Mouse (Mus musculus): Measurements from ENCODE around the gene Ccdc126.
"Not testable (repeated sequence)": the region's sequence is repeated elsewhere in the genome, so short reads cannot be mapped to it uniquely, and the experiment has no call there.

Ccdc126 gene

GRCm38 (mm10) chr6:49318966-49319594 lies at the start of gene Ccdc126:
Gene Ccdc126, plus strand, starts transcription at chr6:49319274.
- peak; percentile 98 for DNase-seq (ENCODE audit: low read depth)

- no peak for DNase-seq (ENCODE audit: low read depth)
Observed at GRCm38 (mm10) chr6:49269923-49270322, 49.2 kb upstream of the Ccdc126 start.

GRCm38 (mm10) chr6:49271815-49272214 lies 47.3 kb upstream of the Ccdc126 start:
- no peak for DNase-seq (ENCODE audit: low read depth)

- no peak for DNase-seq (ENCODE audit: low read depth)
Observed at GRCm38 (mm10) chr6:49272863-49273262, 46.2 kb upstream of the Ccdc126 start.

- no peak for DNase-seq (ENCODE audit: low read depth)
Observed at GRCm38 (mm10) chr6:49273934-49274333, 45.1 kb upstream of the Ccdc126 start.

GRCm38 (mm10) chr6:49274416-49275091 lies 44.5 kb upstream of the Ccdc126 start:
- DNase-seq (ENCODE audit: low read depth) = no peak

- no peak for DNase-seq (ENCODE audit: low read depth)
Observed at GRCm38 (mm10) chr6:49275296-49275695, 43.8 kb upstream of the Ccdc126 start.

GRCm38 (mm10) chr6:49280942-49281341 lies 38.1 kb upstream of the Ccdc126 start:
- DNase-seq (ENCODE audit: low read depth) = no peak

GRCm38 (mm10) chr6:49282122-49282521 lies 37.0 kb upstream of the Ccdc126 start:
- DNase-seq (ENCODE audit: low read depth) = no peak

- DNase-seq (ENCODE audit: low read depth) = no peak
Observed at GRCm38 (mm10) chr6:49298286-49298685, 20.8 kb upstream of the Ccdc126 start.

GRCm38 (mm10) chr6:49314821-49315220 lies 4.3 kb upstream of the Ccdc126 start:
- not testable (repeated sequence) for DNase-seq (ENCODE audit: low read depth)

- DNase-seq (ENCODE audit: low read depth) = no peak
Observed at GRCm38 (mm10) chr6:49319595-49320315, 681 bp downstream of the Ccdc126 start.

- peak; percentile 64 for DNase-seq (ENCODE audit: low read depth)
Observed at GRCm38 (mm10) chr6:49321341-49321740, 2.3 kb downstream of the Ccdc126 start.

- DNase-seq (ENCODE audit: low read depth) = no peak
Observed at GRCm38 (mm10) chr6:49322056-49322455, 3.0 kb downstream of the Ccdc126 start.

- peak; percentile 15 for DNase-seq (ENCODE audit: low read depth)
Observed at GRCm38 (mm10) chr6:49322986-49323385, 3.9 kb downstream of the Ccdc126 start.

- no peak for DNase-seq (ENCODE audit: low read depth)
Observed at GRCm38 (mm10) chr6:49324528-49324927, 5.5 kb downstream of the Ccdc126 start.

- no peak for DNase-seq (ENCODE audit: low read depth)
Observed at GRCm38 (mm10) chr6:49325294-49325693, 6.2 kb downstream of the Ccdc126 start.

- no peak for DNase-seq (ENCODE audit: low read depth)
Observed at GRCm38 (mm10) chr6:49326846-49327245, 7.8 kb downstream of the Ccdc126 start.

GRCm38 (mm10) chr6:49331369-49332059 lies 12.4 kb downstream of the Ccdc126 start:
- DNase-seq (ENCODE audit: low read depth) = no peak

- no peak for DNase-seq (ENCODE audit: low read depth)
Observed at GRCm38 (mm10) chr6:49332060-49332370, 12.9 kb downstream of the Ccdc126 start.

GRCm38 (mm10) chr6:49338566-49338965 lies 19.5 kb downstream of the Ccdc126 start:
- DNase-seq (ENCODE audit: low read depth) = no peak

- DNase-seq (ENCODE audit: low read depth) = no peak
Observed at GRCm38 (mm10) chr6:49339145-49339544, 20.1 kb downstream of the Ccdc126 start.

Data from naive thymus-derived CD4-positive, alpha-beta T cell, adult 2 months (primary cell).